Mouse (Mus musculus): ENCODE data around the gene Cgas.

The Cgas gene

GRCm38 (mm10) chr9:78395630-78396351 is 47.2 kb downstream of the Cgas start, which contains the start of gene Ddx43:
Gene Ddx43 (plus strand): TSS chr9:78395777.
- in situ Hi-C loops (cut with MboI; ENCODE audit: low pct_unique_long_range_greater_than_20kb in 1 of 2, low sequenced_read_pairs in 2 of 2, unreplicated experiment in 1 of 2) = no loop called here

GRCm38 (mm10) chr9:78395244-78395629 is 47.8 kb downstream of the Cgas start:
- in situ Hi-C loops (cut with MboI; ENCODE audit: low pct_unique_long_range_greater_than_20kb in 1 of 2, low sequenced_read_pairs in 2 of 2, unreplicated experiment in 1 of 2) = no loop called here

- in situ Hi-C loops (cut with MboI; ENCODE audit: low pct_unique_long_range_greater_than_20kb in 1 of 2, low sequenced_read_pairs in 2 of 2, unreplicated experiment in 1 of 2) = loop anchor here in 1 of 2 experiments (5.0 kb wide), 1 partner anchor 37 kb away; the partner anchor contains the start of gene Gsta2
Observed at GRCm38 (mm10) chr9:78394602-78395001, 48.4 kb downstream of the Cgas start.

GRCm38 (mm10) chr9:78393741-78394140 is 49.3 kb downstream of the Cgas start:
- in situ Hi-C loops (cut with MboI; ENCODE audit: low pct_unique_long_range_greater_than_20kb in 1 of 2, low sequenced_read_pairs in 2 of 2, unreplicated experiment in 1 of 2) = loop anchor here in 1 of 2 experiments (5.0 kb wide), 1 partner anchor 36 kb away; the partner anchor contains the start of gene Gsta2

- in situ Hi-C loops (cut with MboI; ENCODE audit: low pct_unique_long_range_greater_than_20kb in 1 of 2, low sequenced_read_pairs in 2 of 2, unreplicated experiment in 1 of 2) = loop anchor here in 1 of 2 experiments (5.0 kb wide), 2 partner anchors 33 to 68 kb away; partner anchors contain the start of gene Gsta2
Observed at GRCm38 (mm10) chr9:78389981-78390380, 53.1 kb downstream of the Cgas start.

GRCm38 (mm10) chr9:78386947-78387346 is 56.1 kb downstream of the Cgas start:
- in situ Hi-C loops (cut with MboI; ENCODE audit: low pct_unique_long_range_greater_than_20kb in 1 of 2, low sequenced_read_pairs in 2 of 2, unreplicated experiment in 1 of 2) = loop anchor here in 1 of 2 experiments (5.0 kb wide), 1 partner anchor 65 kb away; no protein-coding TSS in a partner anchor

GRCm38 (mm10) chr9:78385893-78386292 is 57.1 kb downstream of the Cgas start:
- in situ Hi-C loops (cut with MboI; ENCODE audit: low pct_unique_long_range_greater_than_20kb in 1 of 2, low sequenced_read_pairs in 2 of 2, unreplicated experiment in 1 of 2) = loop anchor here in 1 of 2 experiments (5.0 kb wide), 1 partner anchor 64 kb away; no protein-coding TSS in a partner anchor

All from mouse embryonic stem cell (cell line).